Mouse (Mus musculus): Measurements from ENCODE around the gene Bmper.

- TF ChIP-seq CTCF (IDR thresholded peaks at IDR 0.05): no peak
- no peak for TF ChIP-seq EP300 (IDR thresholded peaks at IDR 0.05)
Observed at GRCm38 (mm10) chr9:23412956-23413355, 190.1 kb downstream of the Bmper start.

Measured in lung, postnatal 0 days (tissue).